16 mouse cellular contexts compared by ENCODE assay signal in the genomic region with DNA sequence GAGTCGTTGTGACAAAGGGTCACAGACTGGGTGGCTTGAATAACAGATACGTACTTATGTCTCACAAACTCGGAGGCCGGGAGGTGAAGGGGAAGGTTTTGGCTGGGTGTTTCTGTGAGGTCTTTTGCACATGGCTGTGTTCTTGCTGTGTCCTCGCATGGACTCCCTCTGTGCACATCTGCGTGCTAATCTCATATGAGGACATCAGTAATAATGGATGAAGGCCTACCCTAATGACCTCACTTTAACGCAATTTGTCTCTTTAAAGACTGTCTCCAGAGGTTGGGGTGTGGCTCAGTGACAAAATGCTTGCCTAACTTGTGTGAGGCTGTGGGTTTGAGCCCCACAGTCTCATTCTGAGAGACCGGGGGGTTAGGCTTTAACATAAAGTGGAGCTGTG. TPM values are rescaled to one million over a fixed set of nuclear protein-coding genes. Genes with fewer than 3 reads are reported as not detected.
DNase-seq lines count a peak whose midpoint lies in the region.
"Had no signal": no experiment of that assay in that cellular context is flagged by ENCODE, and none has a peak within 500 bp of the region (broad histone marks: within the 10 kb centered on the region; RNA-seq: fewer than 3 reads in every experiment).

No protein-coding gene starts in this region.

- intact Hi-C loops in heart, postnatal 36 days (cut with DNase I): no loop called here

- peak; percentile 28 for DNase-seq in adrenal gland, postnatal 10 days
- DNase-seq in adrenal gland, adult 18-20 months (ENCODE audit: low spot score in 2 of 2): no peak
- peak; percentile 95 for DNase-seq in heart, adult 11 months
- DNase-seq in heart, postnatal 36 days: no peak
- DNase-seq in R1 (ENCODE audit: low read depth, low spot score): peak; percentile 46
- peak; percentile 61 for DNase-seq in skeletal muscle tissue, adult 2 months (ENCODE audit: low read depth, low spot score)
- DNase-seq in spleen, postnatal 14 days (ENCODE audit: low spot score in 2 of 2): no peak
- DNase-seq: adrenal gland, adult 8-10 months; adrenal gland, postnatal 36 days; cerebellum, adult 11 months; cerebellum, adult 2 months; cerebellum, adult 9-11 months; cerebellum, postnatal 25 days; gastrocnemius, postnatal 36 days had no signal

RNA-seq across cellular contexts. Expression of a gene that starts 55.0 kb away (rescaled TPM):
- 10 to 100 TPM; 33.7 to 39.1 TPM for total RNA-seq in adrenal gland, postnatal 10 days (2021)
- total RNA-seq in adrenal gland, adult 18-20 months (2021): 10 to 100 TPM; 20.1 to 32.2 TPM
- 10 to 100 TPM; 49.3 to 53.8 TPM for total RNA-seq in heart, postnatal 36 days (2021)
- total RNA-seq: granulocyte monocyte progenitor cell, adult 5-6 weeks; hematopoietic stem cell, adult 5-6 weeks had no signal

Comparison
In these comparisons a context has a peak if more than half of its experiments do, and no peak if none do; other contexts are left out.
1. DNase-seq: peak in adrenal gland, postnatal 10 days (single experiment), heart, adult 11 months (single experiment), R1 (single experiment) and skeletal muscle tissue, adult 2 months (single experiment); none in adrenal gland, adult 18-20 months (0 of 2), heart, postnatal 36 days (0 of 2) and spleen, postnatal 14 days (0 of 2).